Mouse (Mus musculus) midbrain, embryonic 12.5 days (tissue): ENCODE measurements around the gene Aarsd1. TPM values are rescaled to one million over a fixed set of nuclear protein-coding genes. Genes with fewer than 3 reads are reported as not detected.
A peak's percentile ranks its signal among the peaks of the same experiment; 100 is the strongest.
"Not testable (repeated sequence)": the region's sequence is repeated elsewhere in the genome, so short reads cannot be mapped to it uniquely, and the experiment has no call there.

ENCODE experiments used
- ATAC-seq: fragments of 200-750 bp; cut with Nextera tagmentation; 2 replicates; pipeline ENCODE4 v1.8.0; 2017; ENCODE audit warnings: low read depth, moderate TSS enrichment, moderate library complexity; ENCODE audit not compliant: low FRiP score
- H3K27ac ChIP-seq: fragments of 300-500 bp; sonication (generic); replicated peaks from 2 replicates; pipeline ENCODE4 v1.5.1; 2016; ENCODE audit warnings: mild to moderate bottlenecking
- H3K27me3 ChIP-seq: fragments of 300-500 bp; sonication (generic); 2 replicates; pipeline ENCODE4 v1.6.1; 2016; ENCODE audit warnings: mild to moderate bottlenecking
- H3K36me3 ChIP-seq: fragments of 300-500 bp; sonication (generic); 2 replicates; pipeline ENCODE4 v1.6.1; 2016
- H3K4me1 ChIP-seq: fragments of 300-500 bp; sonication (generic); 2 replicates; pipeline ENCODE4 v1.6.1; 2016
- H3K4me2 ChIP-seq: fragments of 300-500 bp; sonication (generic); replicated peaks from 2 replicates; pipeline ENCODE4 v1.6.1; 2016; ENCODE audit warnings: mild to moderate bottlenecking, moderate library complexity
- H3K4me3 ChIP-seq: fragments of 300-500 bp; sonication (generic); 2 replicates; pipeline ENCODE4 v1.5.1; 2016; ENCODE audit warnings: mild to moderate bottlenecking
- H3K9ac ChIP-seq: fragments of 300-500 bp; sonication (generic); replicated peaks from 2 replicates; pipeline ENCODE4 v1.6.1; 2016; ENCODE audit warnings: mild to moderate bottlenecking, moderate library complexity
- H3K9me3 ChIP-seq: fragments of 300-500 bp; sonication (generic); 2 replicates; pipeline ENCODE4 v1.6.1; 2016; ENCODE audit warnings: mild to moderate bottlenecking
- WGBS: fragments of 180-500 bp; shearing (Covaris S2); methylation state at CpG from one replicate; pipeline ENCODE4 v1.1.7; 2016; 5-methylcytosine and 5-hydroxymethylcytosine counted together
- polyA plus RNA-seq: library from polyadenylated mRNA; unstranded; fragments of >200 nt; fragmentation: Nextera tagmentation; extraction: Ambion mirVana; gene quantifications from 2 replicates; pipeline ENCODE4 v1.2.1, GENCODE M21; 2016

Gene Aarsd1
- polyA plus RNA-seq, 1 experiment from 2014 or later: 91.0 TPM

DNA sequence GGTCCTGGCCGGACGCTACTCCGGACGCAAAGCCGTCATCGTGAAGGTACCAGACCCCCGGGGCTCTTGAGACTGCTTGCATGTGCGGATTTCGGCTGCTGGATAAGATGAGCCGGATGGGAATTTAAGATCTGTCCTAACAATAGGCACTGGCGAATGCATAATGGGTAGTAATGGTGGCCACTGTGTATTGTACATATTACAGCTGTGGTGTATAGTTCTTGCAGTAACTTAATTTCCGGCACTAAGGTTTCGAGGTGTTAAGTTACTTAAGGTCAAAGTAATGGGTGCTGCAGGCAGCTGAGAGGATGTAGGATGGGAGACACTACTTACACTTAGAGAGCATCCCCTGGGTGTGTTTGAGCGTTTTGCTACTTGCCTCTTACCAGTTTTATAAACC, 25.3 kb upstream of the Aarsd1 start:
- Histone ChIP-seq H3K4me3 (peak overlapping the region; percentile 77), H3K27me3 (no peaks in the 10 kb centered on the region), H3K9me3 (no peaks in the 10 kb centered on the region), H3K36me3 (peaks cover 28% of the 10 kb centered on the region), H3K4me1 (peaks cover 13% of the 10 kb centered on the region), H3K9ac (peak overlapping the region; percentile 94), H3K4me2 (peak overlapping the region; percentile 98), H3K27ac (peak overlapping the region; percentile 93)
- WGBS: under 1% methylated on average over 14 of the region's 14 CpGs
- no peak for ATAC-seq

DNA sequence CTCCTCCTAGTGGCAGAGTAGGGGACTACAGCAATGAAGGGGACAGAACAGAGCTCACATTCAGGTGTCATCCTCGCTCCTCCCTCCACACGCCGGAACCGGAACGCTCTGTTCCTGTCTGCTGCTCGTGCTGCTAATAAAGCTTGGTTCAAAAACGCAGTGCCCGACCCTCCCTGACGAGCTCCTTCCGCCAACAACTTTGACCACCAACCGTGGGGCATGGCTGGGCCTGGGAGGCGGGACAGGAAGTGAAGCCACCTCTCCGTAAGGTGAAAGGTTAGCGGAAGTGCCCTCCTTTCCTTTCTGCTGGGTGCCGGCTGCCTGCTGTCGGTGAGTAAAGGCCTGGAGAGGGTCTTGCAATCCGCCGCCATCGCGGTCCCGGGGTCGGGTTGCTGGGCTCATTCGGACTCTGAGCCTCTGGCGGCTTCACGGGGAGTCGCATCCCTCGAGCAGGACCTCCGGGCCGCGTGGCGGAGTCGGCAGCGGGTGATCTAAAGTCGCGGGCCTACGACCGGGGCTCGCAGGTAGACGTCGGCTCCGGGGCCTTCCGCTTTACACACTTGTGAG, 24.8 kb upstream of the Aarsd1 start, which contains the start of gene Rpl27:
TSS of gene Rpl27 (plus strand) at position 172 of the 567 bp plus-strand sequence.
- Histone ChIP-seq H3K27me3 (no peaks in the 10 kb centered on the region), H3K36me3 (peaks cover 28% of the 10 kb centered on the region), H3K4me3 (peak within 1 kb of the TSS; percentile 77), H3K9me3 (no peaks in the 10 kb centered on the region), H3K4me1 (peaks cover 13% of the 10 kb centered on the region), H3K9ac (peak within 1 kb of the TSS; percentile 94), H3K27ac (peak within 1 kb of the TSS; percentile 93), H3K4me2 (peak within 1 kb of the TSS; percentile 98)
- peak; percentile 99 for ATAC-seq
- under 1% methylated on average over 42 of the region's 42 CpGs for WGBS

DNA sequence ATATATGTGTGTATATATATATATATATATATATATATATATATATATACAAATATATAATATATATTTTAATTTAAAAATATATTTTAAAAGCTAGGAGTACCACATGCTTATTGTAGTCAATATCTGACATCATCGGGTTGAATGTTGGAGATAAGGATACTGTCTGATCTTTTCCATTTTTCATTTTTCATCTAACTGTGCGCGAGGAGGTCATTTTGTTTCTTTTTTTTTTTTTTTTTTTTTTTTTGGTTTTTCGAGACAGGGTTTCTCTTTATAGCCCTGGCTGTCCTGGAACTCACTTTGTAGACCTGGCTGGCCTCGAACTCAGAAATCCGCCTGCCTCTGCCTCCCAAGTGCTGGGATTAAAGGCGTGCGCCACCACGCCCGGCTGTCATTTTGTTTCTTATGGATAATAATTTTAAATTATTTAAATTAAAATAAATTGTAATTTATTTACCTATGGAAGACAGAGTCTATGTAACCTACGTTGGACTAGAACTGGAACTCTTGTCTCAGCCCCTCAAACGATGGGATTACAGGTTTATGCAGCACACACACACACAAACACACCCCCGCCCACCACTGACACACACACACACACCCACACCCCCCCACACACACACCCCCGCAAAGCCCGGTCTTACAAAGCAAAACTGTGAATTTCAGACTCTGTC, 24.2 kb upstream of the Aarsd1 start:
- 0 out of 2 replicates have a peak overlapping the region, but pooled peaks have one; percentile 31 for H3K9ac ChIP-seq
- not testable (repeated sequence) for H3K9me3 ChIP-seq, H3K27me3 ChIP-seq, ATAC-seq
- H3K27ac ChIP-seq: 0 out of 2 replicates have a peak overlapping the region, but pooled peaks have one; percentile 35
- H3K4me2 ChIP-seq: peak overlapping the region; percentile 98
- 41% methylated on average over 15 of the region's 15 CpGs for WGBS
- H3K4me3 ChIP-seq: peak overlapping the region; percentile 77
- peaks cover 28% of the 10 kb centered on the region for H3K36me3 ChIP-seq
- H3K4me1 ChIP-seq: peaks cover 13% of the 10 kb centered on the region

DNA sequence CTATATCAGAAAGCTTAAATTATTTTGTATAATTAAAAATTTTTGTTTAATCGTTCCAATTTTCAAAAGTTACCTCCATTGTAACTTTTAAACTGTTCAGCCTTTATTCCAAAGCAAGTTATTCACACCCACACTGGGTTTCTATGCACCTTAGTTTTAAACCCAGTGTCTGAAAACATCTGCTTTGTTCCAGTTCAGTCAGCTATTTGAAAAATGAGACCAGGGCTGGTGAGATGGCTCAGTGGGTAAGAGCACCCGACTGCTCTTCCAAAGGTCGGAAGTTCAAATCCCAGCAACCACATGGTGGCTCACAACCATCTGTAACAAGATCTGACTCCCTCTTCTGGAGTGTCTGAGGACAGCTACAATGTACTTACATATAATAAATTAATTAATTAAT, 20.6 kb upstream of the Aarsd1 start:
- not testable (repeated sequence) for H3K4me2 ChIP-seq, H3K4me1 ChIP-seq, H3K9ac ChIP-seq, H3K4me3 ChIP-seq, ATAC-seq, H3K27ac ChIP-seq, H3K27me3 ChIP-seq, H3K9me3 ChIP-seq
- peaks cover 29% of the 10 kb centered on the region for H3K36me3 ChIP-seq
- 62% methylated on average over 3 of the region's 3 CpGs for WGBS

DNA sequence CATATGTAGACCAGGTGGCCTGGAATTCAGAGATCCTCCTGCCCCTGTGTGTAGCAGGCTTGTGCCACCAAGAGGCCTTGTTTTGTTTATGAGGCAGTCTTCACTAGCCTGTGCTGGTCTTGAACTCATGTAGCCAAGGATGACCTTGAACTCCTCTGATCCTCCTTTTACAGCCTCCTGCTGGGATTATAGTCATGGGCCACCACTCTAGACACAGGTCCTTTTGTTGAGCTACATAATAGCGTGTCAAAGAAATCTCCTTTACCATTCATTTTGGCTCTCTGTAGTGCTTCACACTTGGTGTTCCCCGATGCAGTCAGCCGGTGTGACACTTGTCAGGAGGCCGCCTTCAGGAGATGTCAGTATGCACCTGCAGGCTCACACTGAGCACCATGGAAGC, 19.5 kb upstream of the Aarsd1 start:
- no peak overlapping the region for H3K4me3 ChIP-seq
- WGBS: 44% methylated on average over 4 of the region's 4 CpGs
- no peak for ATAC-seq

DNA sequence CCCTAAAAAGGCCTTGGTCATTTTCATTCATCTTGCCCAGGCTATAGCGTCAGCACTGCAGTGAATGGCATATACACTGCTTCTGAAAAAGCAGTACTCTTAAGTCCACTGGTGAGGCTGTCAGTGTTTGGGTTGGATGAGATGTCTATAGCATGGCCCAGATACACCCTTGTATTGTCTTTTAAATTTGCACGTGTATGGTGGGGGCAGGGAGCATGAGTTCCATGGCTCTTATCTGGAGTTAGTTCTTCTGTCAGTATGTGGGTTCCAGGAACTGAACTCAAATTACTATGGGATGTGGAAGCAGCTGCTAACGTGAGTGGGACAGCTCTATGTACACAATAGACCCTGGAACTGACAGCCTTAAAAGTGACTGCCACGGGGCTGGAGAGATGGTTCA, 18.4 kb upstream of the Aarsd1 start:
- H3K9me3 ChIP-seq: no peaks in the 10 kb centered on the region
- WGBS: 86% methylated on average over 4 of the region's 4 CpGs
- no peak for ATAC-seq
- H3K4me2 ChIP-seq: no peak overlapping the region
- H3K36me3 ChIP-seq: peaks cover 47% of the 10 kb centered on the region
- H3K9ac ChIP-seq: no peak overlapping the region
- no peak overlapping the region for H3K4me3 ChIP-seq
- no peaks in the 10 kb centered on the region for H3K4me1 ChIP-seq
- no peak overlapping the region for H3K27ac ChIP-seq
- no peaks in the 10 kb centered on the region for H3K27me3 ChIP-seq

More for the DNA sequence above, 19.5 kb upstream of the Aarsd1 start:
- Histone ChIP-seq H3K9me3 (no peaks in the 10 kb centered on the region), H3K27ac (peak overlapping the region; percentile 30; the same call in 1 of the 2 replicates), H3K27me3 (no peaks in the 10 kb centered on the region), H3K36me3 (peaks cover 37% of the 10 kb centered on the region), H3K9ac (no peak overlapping the region), H3K4me2 (no peak overlapping the region), H3K4me1 (no peaks in the 10 kb centered on the region)

DNA sequence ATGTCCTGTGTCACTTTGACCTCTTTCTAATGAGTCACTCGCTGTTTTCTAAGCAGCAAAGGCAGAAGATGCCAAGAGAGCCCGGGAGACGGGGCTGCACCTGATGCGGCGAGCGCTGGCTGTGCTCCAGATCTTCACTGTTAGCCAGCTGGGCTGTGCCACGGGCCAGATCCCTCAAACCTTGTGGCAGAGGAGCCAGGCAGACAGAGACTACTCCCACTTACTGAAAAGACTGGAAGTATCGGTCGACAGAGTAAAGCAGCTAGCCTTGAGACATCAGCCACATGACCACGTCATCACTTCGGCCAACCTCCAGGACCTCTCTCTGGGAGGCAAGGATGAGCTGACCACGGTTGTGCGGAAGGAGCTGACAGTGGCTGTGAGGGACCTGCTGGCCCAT, 16.0 kb upstream of the Aarsd1 start:
- Histone ChIP-seq H3K4me1 (no peaks in the 10 kb centered on the region), H3K4me2 (no peak overlapping the region), H3K4me3 (no peak overlapping the region), H3K36me3 (peaks cover 66% of the 10 kb centered on the region), H3K27me3 (no peaks in the 10 kb centered on the region), H3K9ac (0 out of 2 replicates have a peak overlapping the region, but pooled peaks have one; percentile 4), H3K9me3 (no peaks in the 10 kb centered on the region), H3K27ac (no peak overlapping the region)
- 90% methylated on average over 13 of the region's 13 CpGs for WGBS
- ATAC-seq: no peak

DNA sequence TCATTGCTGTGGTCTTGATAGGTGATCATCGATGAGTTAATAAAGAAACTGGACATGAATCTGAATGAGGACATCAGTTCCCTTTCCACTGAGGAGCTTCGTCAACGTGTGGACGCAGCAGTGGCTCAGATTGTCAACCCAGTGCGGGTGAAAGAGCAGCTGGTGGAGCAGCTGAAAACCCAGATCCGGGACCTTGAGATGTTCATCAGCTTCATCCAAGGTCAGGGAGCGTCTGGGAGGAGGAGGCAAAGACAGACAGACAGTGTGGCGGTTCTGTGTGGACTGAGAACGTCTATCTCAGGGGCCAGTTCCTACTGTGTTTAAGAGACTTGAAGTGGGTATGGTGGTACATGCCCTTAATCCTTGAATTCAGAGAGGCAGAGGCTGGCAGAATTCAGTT, 13.9 kb upstream of the Aarsd1 start:
- H3K27ac ChIP-seq: no peak overlapping the region
- peaks cover 66% of the 10 kb centered on the region for H3K36me3 ChIP-seq
- WGBS: 92% methylated on average over 9 of the region's 9 CpGs
- peaks cover 7% of the 10 kb centered on the region for H3K4me1 ChIP-seq
- no peaks in the 10 kb centered on the region for H3K9me3 ChIP-seq
- no peak overlapping the region for H3K4me2 ChIP-seq
- H3K27me3 ChIP-seq: no peaks in the 10 kb centered on the region
- ATAC-seq: no peak
- no peak overlapping the region for H3K9ac ChIP-seq
- no peak overlapping the region for H3K4me3 ChIP-seq

DNA sequence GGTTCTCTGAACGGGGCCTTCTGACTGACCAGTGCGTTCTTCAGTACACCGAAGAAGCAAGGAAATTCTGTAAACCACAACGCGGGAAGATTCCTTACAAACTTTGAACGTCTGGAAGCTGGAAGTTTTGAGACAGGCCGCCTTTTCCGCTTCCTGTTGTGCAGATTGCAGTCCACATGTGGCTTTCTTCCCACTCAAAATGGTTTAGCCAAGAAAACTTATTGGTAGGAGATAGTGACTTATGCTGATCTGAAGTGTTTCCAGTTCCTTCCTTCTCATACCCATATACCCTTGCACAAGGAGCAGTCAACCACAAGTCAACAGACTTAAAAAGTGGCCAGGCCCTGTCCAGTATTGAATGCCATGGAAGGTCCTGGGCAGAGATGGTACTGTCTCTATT, 8.8 kb upstream of the Aarsd1 start:
- Histone ChIP-seq H3K4me3 (peak overlapping the region; percentile 83), H3K4me2 (peak overlapping the region; percentile 91), H3K36me3 (peaks cover 22% of the 10 kb centered on the region), H3K4me1 (peaks cover 24% of the 10 kb centered on the region), H3K9ac (peak overlapping the region; percentile 75; the same call in 1 of the 2 replicates), H3K27ac (no peak overlapping the region), H3K9me3 (no peaks in the 10 kb centered on the region), H3K27me3 (no peaks in the 10 kb centered on the region; the same call in 1 of the 2 replicates)
- WGBS: 68% methylated on average over 8 of the region's 8 CpGs
- ATAC-seq: no peak

DNA sequence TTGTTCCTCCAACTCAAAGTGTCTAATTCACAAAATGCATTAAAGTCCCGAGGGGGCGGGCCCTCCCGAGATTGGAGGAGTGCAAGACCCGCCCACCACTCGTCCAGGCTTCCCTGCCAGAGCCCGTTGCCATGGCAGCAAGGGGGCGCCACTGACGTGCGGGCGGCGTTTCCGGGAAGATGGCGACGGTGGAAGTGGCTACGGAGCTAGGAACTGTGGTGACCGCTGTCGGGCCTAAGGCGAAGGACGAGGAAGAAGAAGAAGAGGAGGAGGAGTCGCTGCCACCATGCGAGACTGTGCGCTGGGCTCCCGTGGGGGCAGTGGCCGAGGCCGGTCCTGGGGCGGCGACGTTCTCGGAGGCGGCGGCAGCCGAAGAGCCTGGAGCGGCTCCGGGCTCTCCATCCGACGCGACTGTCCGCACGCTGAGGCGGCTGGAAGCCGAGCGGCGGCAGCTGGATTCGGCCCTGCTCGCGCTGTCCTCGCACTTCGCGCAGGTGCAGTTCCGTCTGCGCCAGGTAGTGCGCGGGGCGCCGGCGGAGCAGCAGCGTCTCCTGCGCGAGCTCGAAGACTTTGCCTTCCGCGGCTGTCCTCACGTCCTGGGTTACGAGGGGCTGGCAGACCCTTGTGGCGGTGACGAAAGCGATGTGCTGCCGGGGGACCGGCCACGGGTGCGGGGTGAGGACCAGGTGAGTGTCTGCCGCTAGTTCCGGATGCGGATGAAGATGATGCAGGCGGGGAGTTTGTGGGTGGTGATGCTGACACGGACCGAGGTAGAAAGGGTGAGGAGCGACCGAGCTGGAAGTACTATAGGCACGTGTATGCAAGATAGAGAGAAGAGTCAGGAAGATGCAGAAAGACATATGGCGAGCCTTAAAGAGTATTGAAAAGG, 7.8 kb upstream of the Aarsd1 start, which contains the start of the genes Rundc1 and Ptges3l:
TSS of gene Rundc1 (plus strand) at position 161 of the 889 bp plus-strand sequence.
TSS of gene Ptges3l (minus strand) at position 409 of the 889 bp plus-strand sequence.
- no peaks in the 10 kb centered on the region; the same call in 1 of the 2 replicates for H3K27me3 ChIP-seq
- under 1% methylated on average over 80 of the region's 81 CpGs for WGBS

DNA sequence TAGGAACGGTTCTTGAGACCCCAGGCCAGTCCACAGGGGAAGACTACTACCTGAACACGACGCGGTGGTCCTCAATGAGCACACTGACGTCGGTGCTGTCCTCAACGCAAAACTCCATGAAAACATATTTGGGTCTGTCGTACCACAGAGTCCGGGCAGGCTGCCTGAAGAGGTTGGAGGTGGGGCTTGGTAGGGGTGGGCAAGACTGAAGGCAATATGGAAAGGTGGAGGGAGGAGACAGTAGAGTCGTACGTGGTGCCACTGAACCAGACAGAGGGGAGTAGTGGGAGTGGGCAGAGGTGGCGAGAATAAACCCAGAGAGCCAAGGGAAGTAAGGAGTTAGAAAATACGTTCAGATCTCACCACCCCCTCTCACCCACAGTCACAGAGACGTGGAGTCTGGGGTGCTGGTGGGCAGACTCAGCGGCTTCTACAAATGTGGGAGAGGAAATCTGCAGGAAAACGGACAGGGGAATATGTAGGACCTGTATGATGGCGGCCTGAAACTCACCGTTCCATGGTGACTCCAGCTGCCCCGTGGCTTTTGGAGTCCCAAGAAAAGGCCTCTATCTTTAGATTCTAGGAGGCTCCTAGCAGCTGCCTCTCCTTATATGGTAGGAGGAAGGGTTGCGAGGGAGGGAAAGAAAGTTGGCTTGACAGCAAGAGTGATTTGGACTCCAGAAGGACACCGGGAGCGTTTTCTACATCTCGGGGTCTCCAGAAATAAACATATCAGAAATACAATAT, 6.9 kb upstream of the Aarsd1 start, which contains the start of gene Gm27029:
TSS of gene Gm27029 (minus strand) at position 692 of the 747 bp plus-strand sequence.
- peak within 1 kb of the TSS; percentile 85 for H3K27ac ChIP-seq
- H3K36me3 ChIP-seq: peaks cover 4% of the 10 kb centered on the region
- WGBS: 8% methylated on average over 23 of the region's 23 CpGs
- H3K4me2 ChIP-seq: peak within 1 kb of the TSS; percentile 91
- peak within 1 kb of the TSS; percentile 83 for H3K4me3 ChIP-seq
- H3K9me3 ChIP-seq: no peaks in the 10 kb centered on the region
- peaks cover 24% of the 10 kb centered on the region for H3K4me1 ChIP-seq
- ATAC-seq: peak; percentile 17; the same call in 1 of the 2 replicates
- peak within 1 kb of the TSS; percentile 75 for H3K9ac ChIP-seq
- H3K27me3 ChIP-seq: no peaks in the 10 kb centered on the region; the same call in 1 of the 2 replicates

More for the DNA sequence above, 7.8 kb upstream of the Aarsd1 start, which contains the start of the genes Rundc1 and Ptges3l:
- H3K9me3 ChIP-seq: no peaks in the 10 kb centered on the region
- H3K4me2 ChIP-seq: peak within 1 kb of the TSS; percentile 91
- ATAC-seq: peak; percentile 94
- peaks cover 13% of the 10 kb centered on the region for H3K36me3 ChIP-seq
- peak within 1 kb of the TSS; percentile 75 for H3K9ac ChIP-seq
- H3K27ac ChIP-seq: peak within 1 kb of the TSS; percentile 85
- H3K4me3 ChIP-seq: peak within 1 kb of the TSS; percentile 83
- peaks cover 24% of the 10 kb centered on the region for H3K4me1 ChIP-seq
